Mouse (Mus musculus) kidney, adult 2 months (tissue): Measurements from ENCODE around the gene Vim.

Experiments
- CTCF ChIP-seq: fragments of 200-500 bp; conservative IDR thresholded peaks from 2 replicates; pipeline ENCODE4 v1.5.1; 2011; ENCODE audit warnings: low read depth, mild to moderate bottlenecking, control low read depth, low read length, moderate library complexity, mixed read lengths; ENCODE audit not compliant: insufficient read depth, insufficient read length
- POLR2A ChIP-seq: fragments of 200-500 bp; IDR thresholded peaks from one replicate; pipeline ENCODE4 v1.6.1; 2011; ENCODE audit warnings: low read depth, low read length, control low read depth

DNA sequence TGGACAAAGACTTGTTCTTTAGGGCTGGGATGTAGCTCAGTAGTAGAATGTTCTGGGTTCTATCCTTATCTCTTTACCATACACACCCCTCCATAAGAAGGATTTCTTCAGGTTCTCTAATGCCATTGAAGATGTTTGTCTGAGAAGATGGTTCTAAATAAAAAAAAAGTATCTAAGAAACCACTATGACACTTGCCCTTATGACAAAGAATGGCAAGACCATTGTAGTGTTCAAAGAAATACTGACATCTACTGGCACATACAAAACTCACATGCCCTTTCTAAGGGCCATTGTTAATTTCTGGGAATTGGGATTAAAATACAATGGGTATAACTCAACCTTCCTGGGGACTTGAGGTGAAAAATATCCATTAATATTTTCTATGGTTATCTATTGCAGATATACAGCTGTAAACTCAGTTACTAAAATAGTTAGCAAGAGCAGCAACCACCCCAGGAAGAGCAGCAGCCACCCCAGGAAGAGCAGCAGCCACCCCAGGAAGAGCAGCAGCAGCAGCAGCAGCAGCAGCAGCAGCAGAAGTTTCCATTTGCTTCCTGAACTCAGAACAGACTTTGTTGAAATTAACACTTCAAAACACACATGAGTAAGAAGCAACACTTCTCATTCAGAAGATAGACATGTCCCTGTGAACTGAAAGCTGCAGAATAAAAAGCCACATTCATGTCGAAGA, 23.4 kb downstream of the Vim start:
- TF ChIP-seq CTCF: no peak
- TF ChIP-seq POLR2A: no peak
